Mouse (Mus musculus) pancreas, adult 10 weeks (tissue): ENCODE measurements around the gene Ralgapb. TPM values are rescaled to one million over a fixed set of nuclear protein-coding genes. Genes with fewer than 3 reads are reported as not detected.

Experiments used
- polyA plus RNA-seq: library from polyadenylated mRNA; stranded (reverse); fragments of 350-450 nt; fragmentation: Illumina TruSeq; extraction: RNeasy Lipid Tissue Mini Kit (QIAGEN cat#74804); gene quantifications from one replicate; pipeline ENCODE4 v1.2.3, GENCODE M21; 2015; ENCODE audit warnings: low read depth, low replicate concordance; ENCODE audit not compliant: insufficient read depth

The Ralgapb gene
- polyA plus RNA-seq = 8.0 TPM

GRCm38 (mm10) chr2:158409595-158410021 is at the start of gene Ralgapb:
TSS of gene Ralgapb (plus strand) at chr2:158409848.

DNA sequence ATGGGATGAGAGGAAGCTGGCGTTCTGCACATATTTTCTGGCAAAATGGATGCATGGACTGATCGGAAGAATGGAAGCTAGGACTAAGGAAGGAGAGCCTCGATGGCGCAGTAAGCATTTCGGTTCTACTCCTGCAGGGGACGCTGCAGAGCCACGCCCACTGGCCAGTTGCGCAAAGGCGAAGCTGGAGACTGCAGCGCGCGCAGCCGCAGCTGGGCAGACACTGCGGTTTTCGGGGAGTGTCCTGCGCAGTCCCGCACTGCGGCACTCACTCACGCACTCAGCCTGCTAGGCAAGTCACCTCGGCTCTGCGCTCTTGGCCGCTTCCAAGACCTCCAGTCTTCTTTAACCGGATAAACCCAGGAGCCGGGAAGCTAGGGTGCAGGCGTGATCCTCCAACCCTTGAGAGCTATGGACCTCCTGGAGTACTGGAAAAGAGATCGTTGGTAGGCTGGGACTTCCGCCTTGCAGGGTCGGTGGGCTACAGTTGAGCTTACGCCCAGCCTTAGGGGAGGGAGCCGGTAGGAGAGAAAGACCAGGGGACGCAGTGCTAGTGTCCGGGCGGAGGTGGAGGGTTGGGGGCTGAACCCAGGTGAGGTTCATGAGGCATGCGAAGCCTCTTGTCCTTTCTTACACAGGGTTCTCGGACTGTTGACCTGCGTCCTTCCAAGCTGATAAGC is 34.1 kb upstream of the Ralgapb start, which contains the start of gene Snhg11:
Gene Snhg11 (plus strand): TSS at position 196 of the 680 bp plus-strand sequence.

GRCm38 (mm10) chr2:158501836-158502812 is 92.5 kb downstream of the Ralgapb start, which contains the start of gene Adig:
TSS of gene Adig (plus strand) at chr2:158502612.

DNA sequence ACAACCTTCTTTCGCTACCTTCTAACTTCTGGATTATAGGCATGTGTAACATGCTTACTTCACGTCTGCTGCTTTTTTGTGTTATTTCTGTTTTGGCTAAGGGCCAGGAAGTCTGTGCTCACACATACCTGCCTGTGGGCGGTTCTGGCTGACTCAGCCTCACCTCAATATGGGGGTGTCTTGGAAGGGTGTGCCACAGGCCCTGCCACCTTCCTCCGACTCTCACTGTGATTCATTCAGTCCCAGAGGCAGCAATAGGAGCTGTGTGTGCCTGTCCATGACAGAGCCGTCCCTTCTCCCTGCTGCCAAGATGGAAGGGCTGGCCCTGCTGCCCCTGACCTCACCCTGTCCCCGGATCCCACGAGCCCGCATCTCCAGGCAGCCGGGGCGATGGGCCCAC is 102.9 kb downstream of the Ralgapb start, which contains the start of gene Arhgap40:
Gene Arhgap40 (plus strand): TSS at position 269 of the 400 bp plus-strand sequence.

Other genes starting within 250 kb of the Ralgapb start
- gene D630003M21Rik, start 180.6 kb upstream of the Ralgapb start, polyA plus RNA-seq = 0.89 TPM
- gene Bpi, start 151.8 kb upstream of the Ralgapb start, polyA plus RNA-seq = not detected
- gene Lbp, start 103.4 kb upstream of the Ralgapb start, polyA plus RNA-seq = 6.0 TPM
- gene Snhg11, start 34.2 kb upstream of the Ralgapb start, polyA plus RNA-seq = 2.1 TPM
- gene Adig, start 92.8 kb downstream of the Ralgapb start, polyA plus RNA-seq = 5.5 TPM
- gene Arhgap40, start 102.9 kb downstream of the Ralgapb start, polyA plus RNA-seq = not detected
- not detected for gene Slc32a1, start 200.9 kb downstream of the Ralgapb start, polyA plus RNA-seq
- gene Actr5, start 215.0 kb downstream of the Ralgapb start, polyA plus RNA-seq = 3.2 TPM